Mouse (Mus musculus) c-Kit-positive CD71-positive TER-119-positive erythroid progenitor cells, embryonic 14.5 days (primary cell): Measurements from ENCODE around the gene Zfhx3.

Source experiments
- DNase-seq: peaks from one replicate; pipeline ENCODE4 v3.0.0-alpha.2; 2013; ENCODE audit warnings: low spot score

The Zfhx3 gene

DNA sequence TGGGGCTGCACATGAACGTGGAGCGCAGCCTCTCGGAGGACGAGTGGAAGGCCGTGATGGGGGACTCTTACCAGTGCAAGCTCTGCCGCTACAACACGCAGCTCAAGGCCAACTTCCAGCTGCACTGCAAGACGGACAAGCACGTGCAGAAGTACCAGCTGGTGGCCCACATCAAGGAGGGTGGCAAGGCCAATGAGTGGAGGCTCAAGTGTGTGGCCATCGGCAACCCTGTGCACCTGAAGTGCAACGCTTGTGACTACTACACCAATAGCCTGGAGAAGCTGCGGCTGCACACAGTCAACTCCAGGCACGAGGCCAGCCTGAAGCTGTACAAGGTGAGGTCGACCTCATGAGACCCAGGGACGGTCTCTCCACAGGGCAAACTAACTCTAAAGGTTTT lies 857.9 kb downstream of the Zfhx3 start:
- DNase-seq = no peak

DNA sequence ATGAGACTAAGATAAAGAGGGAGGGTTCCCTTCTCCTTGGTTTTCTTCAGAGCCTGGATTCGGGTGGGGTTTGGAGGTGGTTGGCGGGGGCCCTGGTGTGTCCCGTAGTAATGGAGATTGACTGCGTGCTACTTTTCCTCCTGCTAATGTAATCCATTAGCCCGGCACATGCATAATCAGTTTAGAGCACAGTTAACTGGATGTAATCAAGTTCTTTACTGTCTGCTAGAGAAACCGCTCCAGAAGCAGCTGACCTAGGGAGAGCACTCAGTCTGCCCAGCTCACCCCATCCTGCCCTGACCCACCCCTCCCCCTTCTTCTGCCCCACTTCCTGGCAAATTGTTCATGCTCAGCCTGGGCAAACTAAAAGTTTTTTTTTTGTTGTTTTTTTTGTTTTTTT lies 860.6 kb downstream of the Zfhx3 start:
- DNase-seq = no peak

- no peak for DNase-seq
Measured at GRCm38 (mm10) chr8:108811694-108812093, 869.2 kb downstream of the Zfhx3 start.

DNA sequence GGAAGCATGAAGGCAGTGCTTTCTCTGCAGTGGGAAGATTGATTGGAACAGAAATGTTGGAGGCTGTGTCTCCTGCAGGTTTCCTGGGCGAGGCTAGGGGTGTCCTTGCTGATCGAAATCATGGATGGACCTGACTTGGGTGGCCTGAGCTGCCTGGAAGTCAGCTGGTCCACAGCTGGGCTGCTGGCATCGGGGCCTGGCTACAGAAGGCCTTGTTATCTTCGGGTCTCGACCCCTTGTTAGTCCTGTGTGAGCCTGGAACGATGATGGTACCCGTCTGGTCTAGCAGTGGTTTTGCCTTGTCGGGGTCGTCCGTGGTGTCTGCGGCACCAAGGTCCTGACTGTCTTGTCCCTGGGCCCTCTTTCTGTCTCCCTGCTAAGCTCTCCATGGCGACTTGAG lies 870.9 kb downstream of the Zfhx3 start:
- no peak for DNase-seq

GRCm38 (mm10) chr8:108819271-108819671 lies 876.8 kb downstream of the Zfhx3 start:
- no peak for DNase-seq

DNA sequence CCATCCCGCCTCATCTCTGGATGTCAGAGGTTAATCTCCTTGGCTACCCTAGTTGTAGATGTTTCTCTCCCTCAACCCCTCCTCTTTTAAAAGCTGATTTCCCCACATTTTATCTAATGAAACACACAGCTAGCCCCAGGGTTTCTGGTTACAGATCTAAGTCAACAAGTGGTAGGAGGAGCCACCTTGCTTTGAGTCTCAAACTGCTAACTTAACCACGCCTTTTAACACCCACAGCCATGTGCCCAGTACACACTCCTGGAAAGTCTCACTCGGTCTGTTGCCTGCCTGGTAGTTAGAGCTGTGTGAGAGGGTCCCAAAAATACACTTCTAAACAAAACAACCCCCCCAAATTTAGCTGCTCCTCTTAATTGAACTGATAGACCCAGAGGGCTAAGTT lies 877.4 kb downstream of the Zfhx3 start:
- peak; percentile 8 for DNase-seq

GRCm38 (mm10) chr8:108820634-108821033 lies 878.2 kb downstream of the Zfhx3 start:
- peak; percentile 53 for DNase-seq

GRCm38 (mm10) chr8:108822841-108823266 lies 880.4 kb downstream of the Zfhx3 start:
- DNase-seq = no peak

GRCm38 (mm10) chr8:108824049-108824448 lies 881.6 kb downstream of the Zfhx3 start:
- no peak for DNase-seq

DNA sequence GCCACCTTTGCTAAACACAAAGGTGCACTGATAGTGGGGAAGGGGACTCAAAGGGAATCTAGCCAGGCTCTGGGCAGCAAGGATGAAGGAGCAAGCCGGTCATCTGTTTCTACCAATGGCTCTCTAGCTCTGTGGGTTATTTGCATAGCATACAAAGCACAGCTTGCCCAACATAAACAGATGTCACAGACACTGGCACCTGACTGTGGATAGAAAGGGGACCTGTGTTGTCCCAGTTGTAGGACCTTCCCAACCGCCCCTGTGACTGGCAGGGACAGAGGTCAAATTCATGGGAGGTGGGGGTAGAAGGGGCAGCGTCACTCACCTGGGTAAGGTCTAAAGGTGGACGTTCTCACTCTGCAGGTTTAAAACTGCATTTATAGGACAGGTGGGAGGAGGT lies 884.0 kb downstream of the Zfhx3 start:
- no peak for DNase-seq

DNA sequence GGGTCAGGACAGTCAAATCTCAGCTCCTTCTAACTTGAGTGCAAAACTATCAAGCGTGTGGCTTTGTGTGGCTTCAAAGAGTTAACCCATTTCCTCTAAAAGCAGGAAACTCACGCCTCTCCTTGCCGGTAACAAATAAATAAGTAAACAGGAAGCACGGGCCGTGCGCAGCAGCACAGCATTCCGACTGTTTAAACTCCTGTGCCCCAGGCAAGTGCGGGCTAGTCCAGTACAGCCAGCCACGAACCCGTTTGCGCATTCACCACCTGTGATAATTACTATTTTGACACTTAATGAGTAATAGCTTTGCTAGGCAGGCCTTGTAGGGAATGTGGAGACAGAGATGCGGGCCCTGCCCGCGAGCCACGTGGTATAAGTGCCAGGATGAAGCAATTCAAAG lies 885.0 kb downstream of the Zfhx3 start:
- no peak for DNase-seq

DNA sequence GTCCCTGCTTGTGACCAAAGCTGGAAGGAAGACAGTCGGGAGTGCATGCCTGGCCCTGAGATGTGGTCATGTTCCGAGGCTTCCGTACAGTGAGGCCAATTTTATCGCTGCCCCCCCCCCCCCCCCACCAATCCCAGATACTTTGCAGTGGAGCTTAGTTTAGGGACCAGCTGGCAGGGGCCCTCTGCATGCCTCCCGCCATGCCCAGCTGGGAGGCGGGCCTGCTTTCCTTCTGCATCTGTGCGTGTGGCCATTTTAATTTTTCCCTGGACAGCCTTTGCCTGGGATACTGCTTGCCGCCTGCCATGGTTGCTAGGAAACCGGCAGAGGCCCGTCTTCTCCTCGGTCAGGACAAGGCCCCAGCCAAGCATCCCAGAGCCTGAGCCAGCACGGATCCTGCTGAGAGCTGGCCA lies 886.9 kb downstream of the Zfhx3 start:
- no peak for DNase-seq

- no peak for DNase-seq
Measured at GRCm38 (mm10) chr8:108835143-108835542, 892.7 kb downstream of the Zfhx3 start.

DNA sequence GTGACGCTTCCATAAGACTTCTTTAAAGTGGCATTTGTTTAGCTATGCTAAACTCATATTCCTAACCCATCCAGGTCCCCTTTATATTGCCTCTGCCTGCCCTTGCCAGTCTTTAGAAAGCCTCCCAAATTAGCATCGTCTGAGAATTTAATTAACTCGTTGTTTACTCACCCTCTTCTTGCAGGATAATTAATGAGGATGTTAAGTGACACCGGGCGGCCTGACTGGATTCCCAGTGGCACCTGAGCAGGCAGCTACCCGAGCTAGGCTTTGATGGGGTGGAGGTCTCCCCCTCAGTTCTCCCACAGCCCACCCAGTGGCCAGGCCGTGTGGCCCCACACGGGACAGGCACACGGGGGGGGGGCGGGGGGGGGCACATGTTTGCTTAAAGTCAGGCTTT lies 895.3 kb downstream of the Zfhx3 start:
- DNase-seq = no peak

DNA sequence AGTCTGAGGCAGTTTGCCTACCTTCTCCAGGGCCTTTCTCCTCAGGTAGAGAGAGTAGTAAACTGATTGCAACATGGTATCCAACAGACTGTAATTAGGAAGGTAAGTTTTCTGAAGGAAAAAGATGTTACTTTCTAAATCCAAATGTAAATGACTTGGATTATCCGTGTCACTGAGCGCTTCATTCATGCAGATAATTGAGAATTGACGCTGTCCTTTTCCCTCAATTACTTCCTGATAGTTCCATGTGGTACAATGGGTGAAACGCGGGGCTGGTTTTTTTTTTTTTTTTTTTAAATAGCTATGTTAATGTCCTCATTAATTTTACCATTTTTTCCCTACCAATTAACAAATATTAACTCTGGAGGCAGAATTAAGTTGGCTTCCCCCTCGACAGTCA lies 896.3 kb downstream of the Zfhx3 start:
- no peak for DNase-seq

DNA sequence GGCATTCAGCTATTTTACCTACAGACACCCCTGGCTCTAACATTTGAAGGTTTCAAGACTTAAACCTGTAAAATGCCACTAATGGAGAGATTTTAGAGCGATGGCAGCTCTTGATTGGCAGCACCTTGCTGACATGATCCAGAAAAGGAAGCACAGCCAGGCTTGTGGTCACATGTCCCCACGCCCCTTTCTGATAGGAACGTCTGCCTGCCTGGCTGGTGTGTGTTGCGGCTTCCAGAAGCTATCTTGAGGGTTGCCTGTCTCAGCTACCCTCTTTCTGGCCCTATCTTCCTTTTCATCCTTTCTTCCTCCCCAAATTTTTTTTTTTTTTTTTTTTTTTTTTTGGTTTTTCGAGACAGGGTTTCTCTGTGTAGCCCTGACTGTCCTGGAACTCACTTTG lies 899.9 kb downstream of the Zfhx3 start:
- DNase-seq = no peak

DNA sequence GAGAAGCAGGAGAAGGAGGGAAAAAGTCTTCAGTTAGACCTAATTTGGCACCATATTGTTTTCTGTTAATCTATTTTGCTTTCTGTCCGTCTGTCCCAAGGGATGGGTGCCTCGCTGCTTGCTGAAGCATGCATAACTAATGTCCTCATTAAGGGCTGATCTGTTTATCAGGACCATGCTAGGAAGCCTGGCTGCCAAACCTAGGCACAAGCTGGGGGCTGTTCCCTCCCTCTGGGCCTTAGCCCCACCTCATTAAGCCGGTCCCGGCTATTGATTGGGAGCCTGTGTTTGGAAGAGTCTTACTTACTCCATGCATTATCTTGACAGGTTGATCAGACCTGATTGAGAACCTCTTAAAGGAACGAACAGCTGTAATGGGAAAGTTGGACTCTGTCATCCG lies 903.7 kb downstream of the Zfhx3 start:
- DNase-seq = no peak

DNA sequence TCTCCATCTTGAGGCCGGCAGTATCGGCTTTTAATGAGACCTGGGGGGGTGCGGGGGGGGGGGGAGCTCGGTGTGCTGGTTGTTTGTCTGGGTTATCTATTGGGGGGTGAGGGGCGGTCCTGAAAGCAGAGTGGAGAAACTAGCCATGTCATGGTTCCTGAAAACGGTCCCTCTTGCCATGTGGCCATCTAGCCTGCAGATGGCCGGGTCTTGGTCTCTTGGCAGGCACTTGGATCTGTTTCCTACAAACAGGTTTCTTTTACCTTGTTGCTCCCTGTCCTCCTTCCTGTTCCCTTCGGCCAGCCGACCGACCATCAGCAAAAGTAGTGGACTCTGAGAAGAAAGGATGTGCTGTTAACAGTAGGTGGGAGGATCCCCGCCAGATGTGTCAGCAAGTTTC lies 904.4 kb downstream of the Zfhx3 start:
- no peak for DNase-seq

DNA sequence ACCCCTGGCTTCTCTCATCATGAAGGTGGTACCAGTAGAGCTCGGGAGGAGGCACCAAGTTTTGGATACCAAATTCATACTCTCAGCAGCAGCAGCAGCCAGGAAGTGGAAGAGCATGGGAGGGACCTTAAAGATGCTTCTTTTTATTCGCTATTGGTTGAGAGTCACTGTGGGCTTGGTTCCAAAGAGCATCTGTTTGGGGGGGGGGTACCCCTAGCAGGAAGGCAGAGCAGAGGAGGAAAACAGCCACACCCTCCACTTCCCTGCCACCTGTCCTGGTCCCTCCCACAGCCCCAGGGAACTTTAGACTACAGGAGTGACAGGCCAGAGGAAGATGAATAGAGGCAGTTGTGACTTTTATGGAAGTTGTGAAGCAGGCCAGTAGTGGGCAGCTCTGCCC lies 904.9 kb downstream of the Zfhx3 start:
- DNase-seq = no peak

- no peak for DNase-seq
Measured at GRCm38 (mm10) chr8:108848484-108848883, 906.0 kb downstream of the Zfhx3 start.

DNA sequence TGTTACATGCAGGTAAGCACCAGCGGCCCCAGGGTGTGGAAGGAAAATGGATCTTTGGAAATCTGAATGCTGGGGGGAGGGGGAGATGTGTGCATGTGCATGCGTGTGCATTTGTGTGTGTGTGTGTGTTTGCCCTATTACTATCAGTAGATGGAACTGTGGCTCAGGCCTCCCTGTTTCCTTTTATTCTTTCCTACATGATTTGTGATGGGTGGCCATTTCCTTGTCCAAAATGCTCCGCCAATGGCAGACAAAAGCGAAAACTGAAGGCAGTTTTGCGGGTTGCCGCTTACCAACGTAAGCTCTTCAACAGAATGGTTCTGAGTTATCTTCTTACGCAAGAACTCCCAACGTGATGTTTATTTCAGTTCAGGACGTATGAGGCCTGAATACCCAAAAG lies 910.6 kb downstream of the Zfhx3 start:
- no peak for DNase-seq

DNA sequence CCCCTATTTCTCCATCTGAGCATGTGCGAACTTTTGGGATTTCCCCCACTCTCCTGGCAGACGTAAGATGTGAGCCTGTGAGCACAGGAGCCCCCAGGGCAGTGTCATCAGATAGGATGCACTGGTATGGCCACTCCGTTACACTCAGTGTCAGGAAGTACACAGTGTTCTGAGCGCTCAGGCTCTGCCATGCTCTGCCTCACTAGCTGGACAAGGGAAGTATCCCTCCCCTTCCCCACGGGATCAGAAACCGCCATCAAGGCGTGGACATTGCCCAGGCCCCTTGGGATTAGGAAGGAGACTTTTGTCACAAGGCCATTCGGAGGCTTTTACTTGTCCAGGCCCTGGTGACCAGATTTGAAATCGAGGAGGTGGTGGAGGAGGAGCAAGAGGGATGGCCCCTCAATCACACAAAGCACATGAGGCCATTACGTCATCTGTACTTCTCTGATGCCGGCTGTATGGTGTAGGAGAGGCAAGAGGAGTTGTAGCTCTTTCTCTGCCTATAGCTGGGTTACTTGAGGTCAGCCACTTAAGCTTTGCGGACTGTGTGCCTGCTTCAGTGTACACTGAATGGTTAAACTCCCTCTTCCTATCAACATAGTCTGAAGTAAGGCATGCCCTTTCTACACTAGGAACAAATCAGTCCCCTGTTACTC lies 912.1 kb downstream of the Zfhx3 start:
- no peak for DNase-seq

- no peak for DNase-seq
Measured at GRCm38 (mm10) chr8:108859001-108859400, 916.6 kb downstream of the Zfhx3 start.

- no peak for DNase-seq
Measured at GRCm38 (mm10) chr8:108859983-108860382, 917.5 kb downstream of the Zfhx3 start.

DNA sequence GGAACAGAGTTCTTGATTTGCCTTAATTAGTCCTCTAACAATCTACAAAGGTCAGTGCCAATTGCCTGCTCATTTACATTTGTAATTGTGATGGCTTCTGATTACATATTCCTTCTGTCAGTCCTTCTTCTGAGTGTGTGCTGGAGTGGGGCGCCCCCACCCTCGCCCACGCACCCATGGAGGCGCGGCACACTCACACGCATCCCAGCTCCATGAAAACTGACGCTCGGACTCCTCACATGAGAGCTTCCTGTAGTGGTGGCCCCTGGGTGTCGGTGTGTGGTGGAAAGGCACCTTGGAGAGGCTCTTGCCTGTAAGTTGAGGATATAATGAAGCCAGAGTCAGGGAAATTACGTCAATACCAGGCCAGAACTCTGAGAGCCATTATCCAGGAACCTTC lies 921.0 kb downstream of the Zfhx3 start:
- DNase-seq = no peak
